Mouse (Mus musculus): ENCODE results near the gene Stim1.
A peak's percentile ranks its signal among the peaks of the same experiment; 100 is the strongest.

Gene Stim1

GRCm38 (mm10) chr7:102310266-102310665 lies 42.7 kb downstream of the Stim1 start:
- DNase-seq, result no peak

GRCm38 (mm10) chr7:102310821-102311220 lies 43.2 kb downstream of the Stim1 start:
- DNase-seq, result no peak

GRCm38 (mm10) chr7:102312840-102313534 lies 45.4 kb downstream of the Stim1 start:
- no peak for DNase-seq

- no peak for DNase-seq
These were observed 45.9 kb downstream of the Stim1 start for GRCm38 (mm10) chr7:102313535-102313863.

GRCm38 (mm10) chr7:102314107-102314506 lies 46.5 kb downstream of the Stim1 start:
- DNase-seq, result no peak

- DNase-seq, result no peak
These were observed 47.3 kb downstream of the Stim1 start for GRCm38 (mm10) chr7:102314908-102315307.

GRCm38 (mm10) chr7:102315435-102315834 lies 47.8 kb downstream of the Stim1 start:
- DNase-seq, result no peak

GRCm38 (mm10) chr7:102317583-102318168 lies 50.1 kb downstream of the Stim1 start:
- DNase-seq, result no peak

- DNase-seq, result no peak
These were observed 54.5 kb downstream of the Stim1 start for GRCm38 (mm10) chr7:102322137-102322536.

GRCm38 (mm10) chr7:102326323-102326722 lies 58.7 kb downstream of the Stim1 start:
- DNase-seq, result no peak

- no peak for DNase-seq
These were observed 62.7 kb downstream of the Stim1 start for GRCm38 (mm10) chr7:102330270-102330669.

GRCm38 (mm10) chr7:102331476-102331875 lies 63.9 kb downstream of the Stim1 start:
- DNase-seq, result no peak

- DNase-seq, result no peak
These were observed 66.1 kb downstream of the Stim1 start for GRCm38 (mm10) chr7:102333741-102334140.

GRCm38 (mm10) chr7:102337326-102337725 lies 69.7 kb downstream of the Stim1 start:
- no peak for DNase-seq

GRCm38 (mm10) chr7:102337898-102338297 lies 70.3 kb downstream of the Stim1 start:
- DNase-seq, result no peak

- no peak for DNase-seq
These were observed 71.3 kb downstream of the Stim1 start for GRCm38 (mm10) chr7:102338956-102339355.

GRCm38 (mm10) chr7:102345893-102346292 lies 78.3 kb downstream of the Stim1 start:
- DNase-seq, result no peak

- DNase-seq, result no peak
These were observed 79.7 kb downstream of the Stim1 start for GRCm38 (mm10) chr7:102347327-102347726.

- DNase-seq, result no peak
These were observed 81.1 kb downstream of the Stim1 start for GRCm38 (mm10) chr7:102348681-102349080.

- no peak for DNase-seq
These were observed 81.6 kb downstream of the Stim1 start for GRCm38 (mm10) chr7:102349236-102349635.

- no peak for DNase-seq
These were observed 85.8 kb downstream of the Stim1 start for GRCm38 (mm10) chr7:102353420-102353819.

- no peak for DNase-seq
These were observed 90.5 kb downstream of the Stim1 start for GRCm38 (mm10) chr7:102358124-102358523.

- no peak for DNase-seq
These were observed 93.7 kb downstream of the Stim1 start for GRCm38 (mm10) chr7:102361297-102361696.

GRCm38 (mm10) chr7:102363853-102364252 lies 96.2 kb downstream of the Stim1 start:
- no peak for DNase-seq

- DNase-seq, result peak; percentile 79
These were observed 102.1 kb downstream of the Stim1 start for GRCm38 (mm10) chr7:102369661-102370060.

Measured in cerebellum, adult 8-10 months (tissue).